Mouse (Mus musculus) liver, embryonic 15.5 days (tissue): ENCODE measurements around the gene Arl5c. TPM values are rescaled to one million over a fixed set of nuclear protein-coding genes. Genes with fewer than 3 reads are reported as not detected.
"Not testable (repeated sequence)": the region's sequence is repeated elsewhere in the genome, so short reads cannot be mapped to it uniquely, and the experiment has no call there.

ENCODE experiments used
- ATAC-seq: fragments of 200-750 bp; cut with Nextera tagmentation; 2 replicates; pipeline ENCODE4 v1.8.0; 2017; ENCODE audit warnings: moderate number of reproducible peaks, mild to moderate bottlenecking, moderate library complexity; ENCODE audit not compliant: insufficient read depth
- H3K27ac ChIP-seq: fragments of 300-500 bp; sonication (generic); replicated peaks from 2 replicates; pipeline ENCODE4 v1.5.1; 2015; ENCODE audit warnings: mild to moderate bottlenecking, inconsistent platforms
- H3K27me3 ChIP-seq: fragments of 300-500 bp; sonication (generic); 2 replicates; pipeline ENCODE4 v1.6.1; 2015; ENCODE audit warnings: mild to moderate bottlenecking, inconsistent platforms
- H3K36me3 ChIP-seq: fragments of 300-500 bp; sonication (generic); replicated peaks from 2 replicates; pipeline ENCODE4 v1.6.1; 2015; ENCODE audit warnings: moderate library complexity, mild to moderate bottlenecking, inconsistent platforms
- H3K4me1 ChIP-seq: fragments of 300-500 bp; sonication (generic); replicated peaks from 2 replicates; pipeline ENCODE4 v1.6.1; 2015; ENCODE audit warnings: inconsistent platforms
- H3K4me2 ChIP-seq: fragments of 300-500 bp; sonication (generic); 2 replicates; pipeline ENCODE4 v1.6.1; 2015; ENCODE audit warnings: moderate library complexity, mild to moderate bottlenecking, inconsistent platforms
- H3K4me3 ChIP-seq: fragments of 300-500 bp; sonication (generic); replicated peaks from 2 replicates; pipeline ENCODE4 v1.5.1; 2015; ENCODE audit warnings: mild to moderate bottlenecking, inconsistent platforms
- H3K9ac ChIP-seq: fragments of 300-500 bp; sonication (generic); 2 replicates; pipeline ENCODE4 v1.6.1; 2015; ENCODE audit warnings: moderate library complexity, mild to moderate bottlenecking, inconsistent platforms
- H3K9me3 ChIP-seq: fragments of 300-500 bp; sonication (generic); replicated peaks from 2 replicates; pipeline ENCODE4 v1.6.1; 2016; ENCODE audit warnings: inconsistent platforms
- WGBS: fragments of 180-500 bp; shearing (Covaris S2); methylation state at CpG from one replicate; pipeline ENCODE4 v1.1.7; 2015; ENCODE audit warnings: mixed read lengths; ENCODE audit not compliant: insufficient replicate concordance; 5-methylcytosine and 5-hydroxymethylcytosine counted together
- microRNA-seq: library from miRNA; unstranded; fragments of <30 nt; microRNA quantifications from one replicate; pipeline ENCODE4, GENCODE M21; 2016
- polyA plus RNA-seq: library from polyadenylated mRNA; unstranded; fragments of >200 nt; fragmentation: Nextera tagmentation; extraction: Ambion mirVana; gene quantifications from 2 replicates; pipeline ENCODE4 v1.2.1, GENCODE M21; 2015

The Arl5c gene
- polyA plus RNA-seq, 1 experiment from 2014 or later = 8.3 TPM

- no peak overlapping the region for H3K4me3 ChIP-seq
- H3K4me1 ChIP-seq = peaks cover 34% of the 10 kb centered on the region
- H3K27ac ChIP-seq = peak overlapping the region; percentile 19; the same call in 1 of the 2 replicates
- peak overlapping the region; percentile 25; the same call in 1 of the 2 replicates for H3K4me2 ChIP-seq
- H3K27me3 ChIP-seq = no peaks in the 10 kb centered on the region
- H3K9ac ChIP-seq = no peak overlapping the region
- 36% methylated on average over 20 of the region's 20 CpGs for WGBS
- H3K9me3 ChIP-seq = no peaks in the 10 kb centered on the region
- H3K36me3 ChIP-seq = no peaks in the 10 kb centered on the region
- ATAC-seq = peak; percentile 80
These were observed 46.1 kb downstream of the Arl5c start for GRCm38 (mm10) chr11:97949703-97950475.

DNA sequence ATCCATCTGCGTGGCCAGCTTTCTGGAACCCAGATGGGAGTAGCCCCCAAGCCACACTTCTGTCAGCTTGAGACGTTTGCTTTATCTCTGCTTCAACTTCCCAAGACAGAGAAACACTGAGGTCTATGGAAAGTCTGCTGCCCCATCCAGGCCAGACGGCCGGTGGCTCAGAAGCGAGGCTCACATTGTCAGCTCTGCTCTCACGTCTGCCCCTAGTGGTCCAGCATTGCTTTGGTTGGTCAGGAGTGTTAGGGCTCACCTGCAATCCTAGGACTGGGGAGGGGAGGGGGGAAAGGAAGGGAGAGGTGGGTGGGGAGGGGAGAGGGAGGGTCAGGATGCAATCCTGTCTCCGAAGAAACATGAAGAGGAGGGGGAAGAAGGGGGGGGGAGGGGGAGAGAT is 48.6 kb downstream of the Arl5c start:
- 19% methylated on average over 7 of the region's 7 CpGs for WGBS
- H3K9ac ChIP-seq = no peak overlapping the region

DNA sequence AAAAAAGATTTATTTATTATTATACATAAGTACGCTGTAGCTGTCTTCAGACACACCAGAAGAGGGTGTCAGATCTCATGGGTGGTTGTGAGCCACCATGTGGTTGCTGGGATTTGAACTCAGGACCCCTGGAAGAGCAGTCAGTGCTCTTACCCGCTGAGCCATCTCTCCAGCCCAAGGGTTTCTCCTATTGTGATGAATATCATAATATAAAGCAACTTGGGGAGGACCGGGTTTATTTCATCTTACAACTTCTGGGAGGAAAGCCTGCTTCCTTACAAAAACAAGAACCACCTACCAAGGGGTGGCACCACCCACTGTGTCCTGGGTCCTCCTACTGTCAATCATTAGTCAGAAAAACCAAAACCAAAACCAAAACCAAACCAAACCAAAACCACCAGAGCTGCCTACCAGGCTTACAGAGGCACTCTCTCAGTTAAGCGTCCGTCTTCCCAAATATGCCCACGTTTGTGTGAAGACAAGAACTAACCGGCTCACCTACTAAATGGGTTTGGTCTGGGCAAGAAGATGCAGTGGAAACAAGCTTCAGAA is 50.2 kb downstream of the Arl5c start:
- H3K4me1 ChIP-seq = peaks cover 18% of the 10 kb centered on the region
- H3K4me3 ChIP-seq, H3K9me3 ChIP-seq, H3K9ac ChIP-seq, H3K27me3 ChIP-seq, H3K4me2 ChIP-seq, H3K27ac ChIP-seq, ATAC-seq, H3K36me3 ChIP-seq: not testable (repeated sequence)
- 77% methylated on average over 7 of the region's 7 CpGs for WGBS

More for the DNA sequence above, 48.6 kb downstream of the Arl5c start:
- Histone ChIP-seq H3K4me1 (peaks cover 18% of the 10 kb centered on the region), H3K27me3 (no peaks in the 10 kb centered on the region), H3K4me2 (no peak overlapping the region), H3K36me3 (no peaks in the 10 kb centered on the region), H3K4me3 (no peak overlapping the region), H3K27ac (no peak overlapping the region), H3K9me3 (no peaks in the 10 kb centered on the region)
- ATAC-seq = no peak

- 76% methylated on average over 10 of the region's 10 CpGs for WGBS
- Histone ChIP-seq H3K4me1 (peaks cover 14% of the 10 kb centered on the region), H3K27ac (no peak overlapping the region), H3K4me2 (no peak overlapping the region), H3K4me3 (no peak overlapping the region), H3K9me3 (no peaks in the 10 kb centered on the region), H3K27me3 (no peaks in the 10 kb centered on the region), H3K9ac (no peak overlapping the region), H3K36me3 (no peaks in the 10 kb centered on the region)
- ATAC-seq = no peak
These were observed 51.0 kb downstream of the Arl5c start for GRCm38 (mm10) chr11:97945031-97945430.

DNA sequence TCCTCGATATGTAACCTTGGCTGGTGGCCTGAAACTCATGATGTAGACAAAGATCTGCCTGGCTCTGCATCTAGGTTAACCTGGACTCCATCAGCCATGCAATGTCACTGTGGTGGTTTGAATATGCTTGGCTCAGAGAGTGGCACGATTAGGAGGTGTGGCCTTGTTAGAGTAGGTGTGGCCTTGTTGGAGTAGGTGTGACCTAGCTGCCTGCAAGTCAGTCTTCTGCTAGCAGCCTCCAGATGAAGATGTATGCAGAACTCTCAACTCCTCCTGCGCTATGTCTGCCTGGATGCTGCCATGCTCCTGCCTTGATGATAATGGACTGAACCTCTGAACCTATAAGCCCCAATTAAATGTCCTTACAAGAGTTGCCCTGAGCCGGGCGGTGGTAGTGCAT is 52.7 kb downstream of the Arl5c start:
- H3K9ac ChIP-seq = no peak overlapping the region
- H3K4me2 ChIP-seq = no peak overlapping the region
- H3K27me3 ChIP-seq = no peaks in the 10 kb centered on the region
- H3K4me3 ChIP-seq = no peak overlapping the region
- no peak for ATAC-seq
- no peaks in the 10 kb centered on the region for H3K9me3 ChIP-seq
- no peak overlapping the region for H3K27ac ChIP-seq
- no peaks in the 10 kb centered on the region for H3K36me3 ChIP-seq
- WGBS = 61% methylated on average over 5 of the region's 5 CpGs
- no peaks in the 10 kb centered on the region for H3K4me1 ChIP-seq

DNA sequence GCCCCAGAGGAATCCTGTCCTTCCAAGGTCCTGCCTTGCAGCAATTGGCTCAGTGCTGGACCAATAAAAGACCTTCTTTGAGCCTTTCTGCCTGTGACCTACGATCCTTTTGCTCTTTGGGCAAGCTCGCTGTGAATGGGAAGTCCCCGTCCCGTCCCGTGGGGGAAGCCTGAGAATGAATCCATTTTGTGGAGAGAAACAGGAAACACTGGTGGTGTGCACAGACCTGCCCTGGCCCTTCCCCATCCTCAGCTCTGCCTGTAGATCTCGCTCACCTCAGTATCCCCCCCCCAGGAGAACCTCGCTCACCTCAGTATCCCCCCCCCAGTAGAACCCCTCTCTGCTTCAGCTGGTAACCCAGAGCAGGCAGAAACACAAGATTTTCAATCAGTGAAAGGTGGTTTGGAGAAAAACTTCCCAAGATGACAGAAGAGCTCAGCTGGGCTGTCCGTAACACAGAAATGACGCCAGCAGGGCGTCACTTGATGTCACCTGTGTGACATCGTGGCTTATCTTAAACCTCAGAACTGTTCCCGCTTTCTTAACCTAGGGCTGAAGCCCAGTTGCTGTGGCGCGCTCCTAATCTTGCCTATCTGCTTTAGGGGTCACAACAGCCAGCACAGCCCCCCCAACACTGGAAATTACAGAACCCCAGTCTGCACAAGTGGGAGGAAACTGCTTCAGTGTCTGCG is 53.4 kb downstream of the Arl5c start:
- H3K4me3 ChIP-seq = no peak overlapping the region
- no peaks in the 10 kb centered on the region for H3K9me3 ChIP-seq
- H3K9ac ChIP-seq = no peak overlapping the region
- H3K4me1 ChIP-seq = no peaks in the 10 kb centered on the region
- 41% methylated on average over 15 of the region's 15 CpGs for WGBS
- no peak overlapping the region for H3K27ac ChIP-seq
- H3K27me3 ChIP-seq = no peaks in the 10 kb centered on the region
- H3K36me3 ChIP-seq = no peaks in the 10 kb centered on the region
- H3K4me2 ChIP-seq = no peak overlapping the region
- no peak for ATAC-seq

Small RNA genes lying within 50 kb of the gene (microRNA-seq; reads per million reads assigned to microRNA genes)
- gene Gm22461 (not detected), gene Gm27597 (not detected)

Other genes with a start within 250 kb of the Arl5c start
- 5.4 and 5.8 TPM in 2 replicates for gene Cwc25, start 229.6 kb downstream of the Arl5c start, polyA plus RNA-seq
- not detected in 2 replicates for gene 1700001P01Rik, start 220.3 kb downstream of the Arl5c start, polyA plus RNA-seq
- gene Rpl23, start 213.7 kb downstream of the Arl5c start, polyA plus RNA-seq = 185 and 242 TPM in 2 replicates
- 31.4 and 36.7 TPM in 2 replicates for gene Lasp1, start 197.2 kb downstream of the Arl5c start, polyA plus RNA-seq
- 0.30 and 0.39 TPM in 2 replicates for gene B230217C12Rik, start 155.4 kb downstream of the Arl5c start, polyA plus RNA-seq
- gene Fbxo47, start 112.0 kb downstream of the Arl5c start, polyA plus RNA-seq = 0.40 and 0.44 TPM in 2 replicates
- gene Plxdc1, start 9.7 kb downstream of the Arl5c start, polyA plus RNA-seq = 0.74 and 0.75 TPM in 2 replicates
- gene Cacnb1, start 26.9 kb upstream of the Arl5c start, polyA plus RNA-seq = 1.1 and 1.6 TPM in 2 replicates
- 535 and 549 TPM in 2 replicates for gene Rpl19, start 30.5 kb upstream of the Arl5c start, polyA plus RNA-seq
- gene Stac2, start 57.3 kb upstream of the Arl5c start, polyA plus RNA-seq = 0.06 TPM in 1 of 2 replicates, not detected in the other
- 6.5 and 6.9 TPM in 2 replicates for gene Fbxl20, start 154.2 kb upstream of the Arl5c start, polyA plus RNA-seq
- 21.1 and 21.3 TPM in 2 replicates for gene Med1, start 197.1 kb upstream of the Arl5c start, polyA plus RNA-seq
- 5.3 and 5.7 TPM in 2 replicates for gene Cdk12, start 206.9 kb upstream of the Arl5c start, polyA plus RNA-seq